Mouse (Mus musculus) liver, adult (tissue): ENCODE measurements around the gene Cdk6.

Experiments
- GATA4 ChIP-seq: IDR thresholded peaks from 2 replicates; pipeline ENCODE4 v1.6.1; 2014; ENCODE audit warnings: mild to moderate bottlenecking, low read length; ENCODE audit not compliant: insufficient replicate concordance

Cdk6 gene

GRCm38 (mm10) chr5:3343566-3344080, 2.3 kb downstream of the Cdk6 start:
- no peak for TF ChIP-seq GATA4

- no peak for TF ChIP-seq GATA4
Measured at GRCm38 (mm10) chr5:3344081-3344631, 2.9 kb downstream of the Cdk6 start.

- no peak for TF ChIP-seq GATA4
Measured at GRCm38 (mm10) chr5:3352314-3352713, 11.0 kb downstream of the Cdk6 start.

GRCm38 (mm10) chr5:3352827-3353226, 11.5 kb downstream of the Cdk6 start:
- no peak for TF ChIP-seq GATA4

- TF ChIP-seq GATA4 = no peak
Measured at GRCm38 (mm10) chr5:3354307-3354706, 13.0 kb downstream of the Cdk6 start.

GRCm38 (mm10) chr5:3355032-3355536, 13.8 kb downstream of the Cdk6 start:
- TF ChIP-seq GATA4 = no peak

GRCm38 (mm10) chr5:3355560-3356260, 14.4 kb downstream of the Cdk6 start:
- TF ChIP-seq GATA4 = no peak

GRCm38 (mm10) chr5:3356261-3356778, 15.0 kb downstream of the Cdk6 start:
- no peak for TF ChIP-seq GATA4

- no peak for TF ChIP-seq GATA4
Measured at GRCm38 (mm10) chr5:3357496-3357895, 16.2 kb downstream of the Cdk6 start.

GRCm38 (mm10) chr5:3358687-3359520, 17.6 kb downstream of the Cdk6 start:
- no peak for TF ChIP-seq GATA4

GRCm38 (mm10) chr5:3359914-3360313, 18.6 kb downstream of the Cdk6 start:
- TF ChIP-seq GATA4 = no peak

GRCm38 (mm10) chr5:3361252-3361651, 20.0 kb downstream of the Cdk6 start:
- no peak for TF ChIP-seq GATA4

GRCm38 (mm10) chr5:3362111-3362510, 20.8 kb downstream of the Cdk6 start:
- TF ChIP-seq GATA4 = no peak

GRCm38 (mm10) chr5:3363036-3363983, 22.0 kb downstream of the Cdk6 start:
- TF ChIP-seq GATA4 = no peak

GRCm38 (mm10) chr5:3367045-3367444, 25.8 kb downstream of the Cdk6 start:
- TF ChIP-seq GATA4 = no peak

GRCm38 (mm10) chr5:3369317-3369716, 28.0 kb downstream of the Cdk6 start:
- no peak for TF ChIP-seq GATA4
